Mouse (Mus musculus): ENCODE results near the gene Zswim3.
"Not testable (repeated sequence)": the region's sequence is repeated elsewhere in the genome, so short reads cannot be mapped to it uniquely, and the experiment has no call there.

Gene Zswim3

DNA sequence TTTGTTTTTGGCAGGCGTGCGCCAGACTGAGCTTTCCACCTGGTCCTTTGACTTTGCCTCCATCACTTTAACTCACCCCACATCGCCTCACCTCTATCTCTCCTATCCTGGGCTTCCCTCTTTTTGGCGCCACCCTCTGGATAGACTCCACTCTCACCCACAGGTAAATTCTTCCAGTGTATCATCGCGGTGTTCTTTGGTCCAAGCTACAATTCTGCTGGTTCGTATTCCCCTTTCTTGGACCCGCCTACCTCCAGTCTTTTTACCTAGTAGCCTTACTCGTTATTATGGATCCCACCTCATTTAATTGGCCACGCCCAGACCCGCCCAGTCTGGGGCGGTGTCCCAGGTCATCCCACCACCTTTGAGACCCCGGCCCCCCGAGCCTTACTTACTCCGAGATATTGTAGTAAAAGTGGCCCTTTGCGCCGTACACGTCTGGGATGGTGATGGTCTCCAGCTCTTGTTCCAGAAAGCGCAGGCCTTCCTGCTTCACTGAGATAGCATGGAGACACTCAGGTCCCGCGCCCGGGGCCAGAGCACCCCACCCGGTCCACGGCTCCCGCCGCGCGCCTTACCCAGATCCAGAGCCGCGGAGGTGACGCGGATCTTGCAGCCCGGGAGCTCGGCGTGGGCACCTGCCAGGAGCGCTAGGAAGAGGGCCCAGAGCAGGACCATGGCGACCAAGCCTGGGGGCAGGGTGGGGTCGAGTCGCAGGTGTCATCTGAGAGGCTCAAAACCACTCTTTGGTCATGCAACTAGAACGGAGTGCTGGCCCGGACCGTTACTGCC is 51.6 kb downstream of the Zswim3 start:
- peak; percentile 39 to 58 for DNase-seq

- peak in 1 of 2 experiments; percentile 35 for DNase-seq
Measured at GRCm38 (mm10) chr2:164857101-164857821, 52.4 kb downstream of the Zswim3 start, which contains the start of gene Pltp. Gene Pltp, minus strand, starts transcription at chr2:164857711.

DNA sequence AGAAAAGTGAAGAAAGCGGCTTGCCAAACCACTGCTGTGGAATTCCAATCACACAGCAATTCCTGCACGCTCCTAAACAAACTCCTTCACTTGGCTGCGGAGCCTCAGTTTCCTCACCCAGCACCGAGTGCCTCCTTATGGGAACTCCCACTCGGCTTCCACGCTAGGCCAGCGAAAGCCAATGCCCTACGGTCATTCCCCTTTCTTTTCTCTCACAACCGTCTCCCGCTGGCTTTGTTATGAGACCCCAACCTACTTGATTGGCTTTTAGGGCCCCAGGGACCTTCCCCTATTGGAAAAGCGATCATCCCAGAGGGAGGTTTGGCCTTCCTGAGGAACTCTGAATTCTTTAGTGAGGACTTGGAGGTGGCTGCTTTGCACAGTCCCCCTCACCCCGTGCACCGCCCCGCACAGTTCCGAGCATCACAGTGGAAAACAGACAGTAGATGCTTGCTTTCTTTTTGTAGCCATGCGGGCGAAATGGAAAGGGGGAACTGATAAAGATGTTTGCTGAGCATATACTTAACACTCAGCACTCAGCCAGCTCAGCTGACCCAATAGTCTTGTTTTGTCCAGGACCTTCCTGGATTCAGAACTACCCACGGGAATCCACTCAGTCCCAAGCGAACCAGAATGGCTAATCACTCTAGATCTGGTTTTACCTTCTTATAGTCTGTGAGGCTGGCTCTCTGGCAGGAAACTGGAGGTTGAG is 53.1 kb downstream of the Zswim3 start:
- no peak for DNase-seq

DNA sequence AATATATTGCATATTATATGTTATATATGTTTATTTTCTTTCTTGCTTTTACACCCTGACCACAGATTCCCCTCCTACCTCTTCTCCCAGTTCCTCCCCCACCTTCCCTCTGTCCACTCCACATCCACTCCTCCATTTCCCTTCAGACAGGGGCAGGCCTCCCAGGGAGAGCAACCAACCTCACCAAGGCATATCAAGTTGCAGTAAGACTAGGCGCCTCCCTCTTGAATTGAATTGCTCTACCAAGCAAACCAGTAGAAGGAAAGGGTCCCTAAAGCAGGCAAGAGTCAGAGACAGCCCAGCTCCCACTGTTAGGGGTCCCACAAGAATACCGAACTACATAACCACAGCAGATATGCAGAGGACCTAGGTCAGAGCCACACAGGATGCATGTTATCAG is 54.3 kb downstream of the Zswim3 start:
- no peak for DNase-seq

DNA sequence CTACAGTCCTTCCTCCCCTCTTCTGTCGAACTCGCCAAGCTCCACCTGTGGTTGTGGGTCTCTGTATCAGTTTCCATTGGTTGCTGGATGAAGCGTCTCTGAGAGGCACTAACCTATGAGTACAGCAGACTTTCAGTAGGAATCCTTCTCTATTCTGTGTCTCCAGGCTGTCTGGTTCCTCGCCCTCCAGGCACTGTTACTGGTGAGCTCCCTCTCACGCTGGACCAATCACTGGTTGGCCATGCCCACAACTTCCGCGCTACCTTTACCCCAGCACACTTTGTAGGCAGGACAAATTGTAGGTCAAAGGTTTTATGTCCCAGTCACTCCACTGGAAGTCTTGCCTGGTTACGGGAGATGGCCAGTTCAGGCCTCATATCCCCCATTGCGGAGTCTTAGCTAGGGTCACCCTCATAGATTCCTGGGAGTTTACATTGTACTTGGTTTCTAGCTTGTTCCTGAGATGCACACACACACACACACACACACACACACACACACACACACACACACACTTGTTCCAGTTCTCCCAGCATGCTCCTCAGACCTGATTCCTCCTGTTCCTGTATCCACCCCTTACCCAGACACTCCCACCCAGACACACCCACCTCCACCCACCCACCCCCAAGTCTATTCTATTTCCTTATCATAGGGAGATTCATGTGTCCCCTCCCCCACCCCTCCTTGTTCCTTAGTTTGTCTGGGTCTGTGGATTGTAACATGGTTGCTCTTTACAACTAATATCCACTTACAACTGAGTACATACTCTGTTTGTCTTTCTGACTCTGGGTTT is 54.9 kb downstream of the Zswim3 start:
- DNase-seq: no peak

- DNase-seq: no peak
Measured at GRCm38 (mm10) chr2:164861094-164861493, 56.2 kb downstream of the Zswim3 start.

DNA sequence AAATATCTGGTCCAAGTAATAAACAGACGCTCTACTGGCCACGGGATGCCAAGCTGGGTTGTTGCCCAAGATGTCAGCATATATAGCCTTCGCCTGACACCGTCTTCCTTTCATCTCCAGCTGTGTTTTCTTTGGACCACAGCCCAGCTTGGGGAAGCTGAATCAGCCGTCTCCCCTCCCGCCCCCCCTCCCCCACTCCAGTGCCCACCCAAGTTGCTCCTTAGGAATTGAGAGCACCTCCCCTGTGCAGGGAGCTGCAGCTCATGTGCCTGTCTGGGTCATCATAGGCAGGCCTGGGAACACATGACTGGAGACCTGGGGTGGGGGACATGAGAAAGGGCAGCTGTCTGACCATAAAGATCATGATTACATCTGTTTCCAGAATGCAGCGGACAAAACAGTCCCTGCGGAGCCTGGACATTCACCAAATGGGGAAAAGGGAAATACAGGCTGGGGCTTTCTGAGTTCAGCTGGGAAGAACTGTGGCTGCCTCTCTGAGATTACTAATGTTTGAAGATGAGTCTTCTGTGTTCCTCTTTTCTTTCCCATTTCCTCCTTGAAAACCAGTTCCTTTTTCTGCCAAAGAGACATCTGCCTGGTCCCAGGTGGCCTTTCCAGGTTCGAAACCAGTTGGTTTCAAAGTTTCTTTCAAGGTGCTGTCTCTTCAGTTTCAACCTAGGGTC is 57.4 kb downstream of the Zswim3 start:
- DNase-seq: no peak

DNA sequence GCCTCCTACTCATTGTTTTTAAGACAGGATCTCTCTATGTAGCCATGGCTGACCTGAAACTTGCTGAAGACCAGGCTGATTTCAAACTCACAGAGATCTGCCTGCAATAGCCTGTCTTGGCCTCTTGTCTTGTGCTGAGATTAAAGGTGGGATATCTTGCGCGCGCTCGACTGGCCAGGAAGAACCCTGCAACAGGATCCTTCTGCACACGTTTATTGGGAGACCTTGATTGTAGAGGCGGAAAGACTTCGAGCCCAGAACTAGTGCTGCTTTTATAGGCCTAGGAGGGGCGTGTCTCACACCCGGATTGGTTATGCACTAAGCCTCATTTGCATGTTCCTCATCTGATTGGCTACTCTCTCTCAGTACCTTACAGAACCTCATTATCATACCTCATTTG is 58.5 kb downstream of the Zswim3 start:
- not testable (repeated sequence) for DNase-seq

GRCm38 (mm10) chr2:164864593-164864992 is 59.7 kb downstream of the Zswim3 start:
- DNase-seq: no peak

- no peak for DNase-seq
Measured at GRCm38 (mm10) chr2:164866741-164867551, 62.0 kb downstream of the Zswim3 start.

DNA sequence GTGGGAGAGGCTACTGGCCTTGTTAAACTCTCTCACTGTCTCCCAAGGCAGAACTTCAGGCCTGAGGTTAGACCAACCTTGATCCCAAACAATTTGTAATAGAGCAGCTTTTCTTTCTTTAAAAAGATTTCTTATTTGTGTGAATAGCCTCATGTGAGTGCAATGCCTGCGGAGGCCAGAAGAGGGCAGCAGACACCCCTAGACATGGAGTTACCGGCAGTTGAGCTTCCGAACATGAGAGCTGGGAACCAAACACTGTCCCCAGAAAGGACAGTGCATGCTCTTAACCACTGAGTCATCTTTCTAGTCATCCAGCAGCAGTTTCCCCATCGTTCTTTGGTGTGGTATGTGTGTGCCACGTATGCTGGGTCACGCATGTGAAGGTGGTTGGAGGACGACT is 62.7 kb downstream of the Zswim3 start:
- no peak for DNase-seq

DNA sequence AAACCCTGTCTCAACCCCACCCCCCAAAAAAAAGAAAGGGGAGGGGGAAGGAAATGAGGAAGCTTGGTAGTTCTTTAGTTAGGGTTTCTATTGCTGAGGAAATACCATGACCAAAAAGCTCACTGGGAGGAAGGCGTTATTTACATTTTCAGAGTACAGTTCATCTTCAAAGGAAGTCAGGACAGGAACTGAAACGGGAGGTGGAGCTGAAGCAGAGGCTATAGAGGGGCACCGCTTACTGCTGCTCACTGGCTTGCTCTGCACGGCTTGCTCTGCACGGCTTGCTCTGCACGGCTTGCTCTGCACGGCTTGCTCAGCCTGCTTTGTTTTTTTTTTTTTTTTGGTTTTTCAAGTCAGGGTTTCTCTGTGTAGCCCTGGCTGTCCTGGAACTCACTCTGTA is 63.6 kb downstream of the Zswim3 start:
- no peak for DNase-seq
